Mouse (Mus musculus) forebrain, postnatal 0 days (tissue): ENCODE results near the gene Acsf3. TPM values are rescaled to one million over a fixed set of nuclear protein-coding genes. Genes with fewer than 3 reads are reported as not detected.

Source experiments
- ATAC-seq: fragments of 200-750 bp; cut with Nextera tagmentation; 2 replicates; pipeline ENCODE4 v1.8.0; 2017; ENCODE audit warnings: mild to moderate bottlenecking, moderate library complexity
- DNase-seq: peaks from one replicate; pipeline ENCODE4 v3.0.0-alpha.2; 2015
- H3K27ac ChIP-seq: fragments of 300-500 bp; sonication (generic); 2 replicates; pipeline ENCODE4 v1.5.1; 2014; ENCODE audit warnings: low read depth, mild to moderate bottlenecking, antibody characterized with exemption, low read length, moderate library complexity, mixed read lengths
- H3K27me3 ChIP-seq: fragments of 300-500 bp; sonication (generic); 2 replicates; pipeline ENCODE4 v1.6.1; 2014; ENCODE audit warnings: mild to moderate bottlenecking, low read length, mixed read lengths; ENCODE audit not compliant: insufficient read depth
- H3K36me3 ChIP-seq: fragments of 300-500 bp; sonication (generic); 2 replicates; pipeline ENCODE4 v1.6.1; 2014; ENCODE audit warnings: mild to moderate bottlenecking, moderate library complexity; ENCODE audit not compliant: insufficient read depth
- H3K4me1 ChIP-seq: fragments of 300-500 bp; sonication (generic); 2 replicates; pipeline ENCODE4 v1.6.1; 2014; ENCODE audit warnings: antibody characterized with exemption; ENCODE audit not compliant: insufficient read depth
- H3K4me2 ChIP-seq: fragments of 300-500 bp; sonication (generic); 2 replicates; pipeline ENCODE4 v1.6.1; 2014; ENCODE audit warnings: low read depth, mild to moderate bottlenecking, moderate library complexity
- H3K4me3 ChIP-seq: fragments of 300-500 bp; sonication (generic); 2 replicates; pipeline ENCODE4 v1.5.1; 2014; ENCODE audit warnings: low read depth, low read length, mixed read lengths
- H3K9ac ChIP-seq: fragments of 300-500 bp; sonication (generic); 2 replicates; pipeline ENCODE4 v1.6.1; 2014; ENCODE audit warnings: mild to moderate bottlenecking
- H3K9me3 ChIP-seq: fragments of 300-500 bp; sonication (generic); 2 replicates; pipeline ENCODE4 v1.6.1; 2016; ENCODE audit warnings: low read length
- CTCF ChIP-seq: sonication (generic); IDR thresholded peaks from 2 replicates; pipeline ENCODE4 v1.5.1; 2016; ENCODE audit warnings: antibody characterized with exemption, control low read depth, low read depth
- WGBS: fragments of 180-500 bp; shearing (Covaris S2); extraction: QIAGEN DNeasy Blood & Tissue Kit; methylation state at CpG from one replicate; pipeline ENCODE4 v1.1.7; 2014; 5-methylcytosine and 5-hydroxymethylcytosine counted together
- polyA plus RNA-seq: library from polyadenylated mRNA; unstranded; fragments of >200 nt; fragmentation: Nextera tagmentation; extraction: Ambion mirVana; gene quantifications from 2 replicates; pipeline ENCODE4 v1.2.1, GENCODE M21; 2015
- total RNA-seq: library from RNA; depleted of rRNA; stranded (reverse); fragments of >200 nt; gene quantifications from 2 replicates; pipeline ENCODE4 v1.2.3, GENCODE M21; 2014

Acsf3 gene
- total and polyA plus RNA-seq, 2 experiments from 2014 or later, result 16.9 to 25.6 TPM

DNA sequence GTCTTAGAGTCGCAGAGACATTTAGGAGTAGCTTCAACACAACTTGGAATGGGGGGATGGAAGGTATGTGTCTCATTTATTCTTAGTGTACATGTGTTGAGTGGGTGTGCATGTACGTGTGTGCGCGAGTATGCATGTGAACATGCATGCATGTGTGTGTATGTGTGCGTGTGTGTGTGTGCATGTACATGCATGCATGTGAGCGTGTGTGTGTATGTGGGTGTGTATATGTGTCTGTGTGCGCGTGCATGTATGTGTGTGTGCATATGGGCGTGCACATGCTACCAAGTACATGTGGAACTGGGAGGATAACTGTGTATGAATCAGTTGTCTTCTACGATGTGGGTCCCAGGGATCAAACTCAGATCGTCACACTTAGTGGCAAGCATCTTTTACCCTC is 38.7 kb upstream of the Acsf3 start:
- no peak overlapping the region for H3K9ac ChIP-seq
- no peak for ATAC-seq
- H3K4me2 ChIP-seq, result no peak overlapping the region
- no peak overlapping the region for H3K4me3 ChIP-seq
- DNase-seq, result no peak
- H3K27me3 ChIP-seq, result no peaks in the 10 kb centered on the region
- no peaks in the 10 kb centered on the region for H3K9me3 ChIP-seq
- WGBS, result 92% methylated on average over 11 of the region's 11 CpGs
- H3K27ac ChIP-seq, result no peak overlapping the region
- TF ChIP-seq CTCF, result no peak
- no peaks in the 10 kb centered on the region for H3K36me3 ChIP-seq
- peaks cover 20% of the 10 kb centered on the region for H3K4me1 ChIP-seq

DNA sequence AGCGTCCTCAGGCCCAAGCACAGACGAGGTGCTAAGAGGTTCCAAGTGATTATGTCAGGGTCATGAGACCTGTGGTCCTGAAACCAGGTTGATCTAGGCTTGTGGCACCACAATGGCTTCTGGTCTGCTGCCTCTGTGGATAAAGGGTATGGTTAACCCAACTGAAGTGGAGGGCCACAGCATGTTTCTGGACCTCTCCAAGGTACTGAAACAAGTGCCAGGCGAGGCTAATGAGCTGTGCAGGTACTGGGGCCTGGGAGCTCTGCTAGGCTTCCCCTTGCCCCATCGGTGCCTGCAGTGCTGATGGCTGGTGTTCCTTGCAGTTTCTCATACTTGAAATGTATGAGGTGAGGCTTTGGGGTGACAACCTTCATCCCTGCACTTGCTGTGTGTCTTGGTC is 38.2 kb upstream of the Acsf3 start:
- Histone ChIP-seq H3K27ac (no peak overlapping the region), H3K27me3 (no peaks in the 10 kb centered on the region), H3K4me1 (peaks cover 24% of the 10 kb centered on the region), H3K36me3 (no peaks in the 10 kb centered on the region), H3K4me2 (no peak overlapping the region), H3K9ac (no peak overlapping the region), H3K4me3 (no peak overlapping the region), H3K9me3 (no peaks in the 10 kb centered on the region)
- no peak for TF ChIP-seq CTCF
- WGBS, result 52% methylated on average over 4 of the region's 4 CpGs
- DNase-seq (no peak), ATAC-seq (no peak)

DNA sequence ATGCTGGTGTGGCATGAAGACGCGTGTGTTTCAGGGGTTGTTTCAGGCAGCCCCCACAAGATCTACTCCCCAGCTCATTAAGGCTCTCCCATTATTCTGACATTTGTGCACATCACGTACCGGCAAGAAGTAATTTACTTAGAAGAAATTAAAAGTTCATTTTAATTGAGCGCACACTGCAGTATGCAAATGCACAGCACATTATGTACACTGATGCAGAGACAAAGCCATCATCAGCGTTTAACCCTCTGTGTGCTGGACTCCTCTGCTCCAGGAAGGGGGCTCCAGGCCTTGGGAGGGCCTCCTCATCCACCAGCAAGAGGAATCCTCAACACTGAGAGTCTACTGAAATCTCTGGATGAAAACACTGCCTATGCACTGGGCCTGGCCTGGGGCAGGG is 37.4 kb upstream of the Acsf3 start:
- no peak for TF ChIP-seq CTCF
- 23% methylated on average over 6 of the region's 6 CpGs for WGBS
- ATAC-seq, result peak; percentile 53; the same call in 1 of the 2 replicates
- H3K4me3 ChIP-seq, result no peak overlapping the region
- H3K4me2 ChIP-seq, result no peak overlapping the region
- no peaks in the 10 kb centered on the region for H3K27me3 ChIP-seq
- peak overlapping the region; percentile 62 for H3K27ac ChIP-seq
- peak; percentile 47 for DNase-seq
- no peak overlapping the region for H3K9ac ChIP-seq
- peaks cover 32% of the 10 kb centered on the region for H3K4me1 ChIP-seq
- H3K9me3 ChIP-seq, result no peaks in the 10 kb centered on the region
- no peaks in the 10 kb centered on the region for H3K36me3 ChIP-seq

DNA sequence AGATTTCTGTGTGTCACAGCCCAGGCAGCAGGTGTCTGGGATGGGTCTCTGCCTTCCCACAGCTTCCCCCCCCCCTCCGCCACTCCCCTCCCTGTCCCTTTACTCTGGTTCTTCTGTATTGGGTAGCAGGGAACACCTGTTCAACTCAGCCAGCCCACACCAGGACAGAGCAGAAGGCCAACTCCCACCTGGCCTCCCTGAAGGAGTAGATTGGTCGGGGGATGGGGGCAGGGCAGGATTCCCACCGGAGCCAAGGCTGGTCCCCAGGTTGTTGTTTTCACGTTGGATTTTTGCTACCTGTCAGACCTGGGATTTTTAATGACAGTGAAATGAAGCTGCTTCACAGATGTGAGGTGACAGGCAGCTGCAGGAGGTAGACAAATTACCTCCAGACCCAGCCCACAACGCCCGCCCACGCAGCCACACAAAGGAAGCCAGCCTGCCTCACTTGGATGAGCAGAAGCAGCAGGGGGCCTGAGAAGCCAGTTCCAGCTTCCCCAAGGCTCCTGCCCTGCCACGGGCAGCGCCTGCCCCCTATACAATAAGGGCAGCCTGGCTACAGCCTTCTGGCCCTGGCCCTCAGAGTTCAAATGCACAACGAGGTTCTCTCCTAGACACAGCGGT is 36.1 kb upstream of the Acsf3 start:
- peaks cover 36% of the 10 kb centered on the region for H3K4me1 ChIP-seq
- no peaks in the 10 kb centered on the region for H3K9me3 ChIP-seq
- WGBS, result 23% methylated on average over 11 of the region's 11 CpGs
- no peak overlapping the region for H3K4me3 ChIP-seq
- H3K4me2 ChIP-seq, result no peak overlapping the region
- no peak for TF ChIP-seq CTCF
- H3K27ac ChIP-seq, result peak overlapping the region; percentile 30; the same call in 1 of the 2 replicates
- DNase-seq (peak; percentile 48), ATAC-seq (no peak; the same call in 1 of the 2 replicates)
- no peaks in the 10 kb centered on the region for H3K27me3 ChIP-seq
- H3K9ac ChIP-seq, result peak overlapping the region; percentile 18; the same call in 1 of the 2 replicates
- H3K36me3 ChIP-seq, result no peaks in the 10 kb centered on the region

DNA sequence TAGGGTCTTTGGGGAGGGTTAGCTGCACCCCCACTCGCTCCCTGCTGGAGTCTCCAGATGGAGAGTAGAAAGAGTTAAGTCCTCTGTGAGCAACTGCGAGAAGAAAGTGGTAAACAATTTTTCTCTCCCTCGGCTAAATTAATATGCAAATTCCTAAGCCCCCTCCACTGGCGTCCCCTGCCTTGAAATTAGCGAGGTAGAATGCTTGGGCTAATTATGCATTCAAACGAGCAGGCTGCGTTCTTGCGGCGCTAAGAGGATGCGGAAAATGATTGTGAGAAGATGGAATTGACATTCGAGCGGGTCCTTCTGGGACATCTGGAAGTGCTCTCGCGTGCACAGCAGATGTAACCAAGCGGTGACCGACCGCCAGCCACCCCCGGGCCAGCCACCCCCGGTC is 32.8 kb upstream of the Acsf3 start:
- peak overlapping the region; percentile 34 for H3K4me2 ChIP-seq
- H3K4me3 ChIP-seq, result no peak overlapping the region
- H3K27ac ChIP-seq, result peak overlapping the region; percentile 83
- TF ChIP-seq CTCF, result no peak
- H3K4me1 ChIP-seq, result peaks cover 56% of the 10 kb centered on the region
- H3K27me3 ChIP-seq, result no peaks in the 10 kb centered on the region
- DNase-seq, result peak; percentile 75
- no peaks in the 10 kb centered on the region for H3K9me3 ChIP-seq
- 5% methylated on average over 19 of the region's 19 CpGs for WGBS
- 0 out of 2 replicates have a peak overlapping the region, but pooled peaks have one; percentile 18 for H3K9ac ChIP-seq
- ATAC-seq, result peak; percentile 68
- no peaks in the 10 kb centered on the region for H3K36me3 ChIP-seq

DNA sequence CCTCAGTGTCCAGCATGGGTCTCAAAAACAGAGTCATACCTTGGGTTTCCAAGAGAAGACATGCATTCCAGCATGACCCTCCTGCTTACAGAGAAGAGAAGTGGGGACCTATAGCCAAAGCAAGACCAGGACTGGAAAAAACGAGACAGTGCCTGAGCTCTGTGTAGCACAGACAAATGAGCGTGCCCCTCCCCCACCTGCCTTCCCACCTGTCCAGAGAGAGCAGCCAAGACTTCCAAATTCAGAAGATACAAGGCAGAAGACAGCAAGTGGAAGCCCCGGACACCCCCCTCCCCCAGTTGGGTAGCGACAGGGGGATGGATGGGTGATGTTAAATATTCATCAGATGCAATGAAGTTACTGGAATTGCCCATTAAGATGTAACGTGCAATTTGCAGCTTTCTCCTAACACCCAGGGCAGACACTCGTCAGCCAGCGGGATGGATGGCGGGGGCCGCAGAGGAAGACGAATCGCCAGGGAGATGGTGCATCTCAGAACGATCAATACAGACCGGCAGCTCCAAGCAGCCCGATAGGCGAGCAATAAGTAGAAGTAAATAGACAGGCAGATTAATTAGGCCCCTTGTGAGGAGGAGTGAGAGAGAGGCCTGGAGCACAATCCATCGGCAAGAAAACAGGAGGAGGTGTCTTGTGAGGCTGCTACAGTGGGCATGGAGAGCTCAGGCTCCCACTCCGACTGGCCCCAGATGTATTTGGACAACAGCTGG is 30.1 kb upstream of the Acsf3 start:
- peaks cover 55% of the 10 kb centered on the region for H3K4me1 ChIP-seq
- WGBS, result 13% methylated on average over 17 of the region's 17 CpGs
- H3K27me3 ChIP-seq, result no peaks in the 10 kb centered on the region
- no peak for TF ChIP-seq CTCF
- peak overlapping the region; percentile 87 for H3K27ac ChIP-seq
- peak overlapping the region; percentile 33 for H3K9ac ChIP-seq
- no peak overlapping the region for H3K4me3 ChIP-seq
- peak overlapping the region; percentile 31 for H3K4me2 ChIP-seq
- DNase-seq (no peak), ATAC-seq (peak; percentile 14; the same call in 1 of the 2 replicates)
- H3K36me3 ChIP-seq, result no peaks in the 10 kb centered on the region
- H3K9me3 ChIP-seq, result no peaks in the 10 kb centered on the region

DNA sequence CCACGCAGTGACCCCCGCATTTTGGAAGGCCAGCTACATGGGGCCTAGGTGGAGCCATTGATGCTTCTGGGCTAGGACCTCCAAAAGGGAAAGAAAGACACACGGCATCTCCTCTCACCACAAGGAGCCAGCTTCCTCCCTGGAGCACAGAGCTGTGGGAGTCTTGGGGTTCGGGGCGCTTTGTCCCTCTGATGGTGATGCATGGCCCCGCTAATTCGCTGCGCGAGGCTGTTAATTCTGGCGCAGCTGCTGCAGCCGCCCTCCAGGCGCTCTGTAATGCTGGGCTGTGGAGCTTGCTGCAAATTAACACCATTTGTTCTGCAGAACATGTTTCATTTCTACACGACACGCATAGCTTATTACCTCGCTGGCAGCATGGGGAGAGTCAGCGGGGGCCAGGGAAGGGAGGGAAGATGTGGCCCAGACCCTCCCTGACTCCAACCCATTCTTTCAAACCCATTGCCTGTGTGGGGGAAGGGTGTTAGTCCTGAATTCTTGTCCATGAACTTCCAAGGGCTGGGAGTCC is 29.5 kb upstream of the Acsf3 start:
- no peaks in the 10 kb centered on the region for H3K36me3 ChIP-seq
- peak overlapping the region; percentile 33 for H3K9ac ChIP-seq
- H3K27ac ChIP-seq, result peak overlapping the region; percentile 87
- no peaks in the 10 kb centered on the region for H3K9me3 ChIP-seq
- WGBS, result 6% methylated on average over 16 of the region's 16 CpGs
- no peak for TF ChIP-seq CTCF
- peak; percentile 62 for ATAC-seq
- H3K4me3 ChIP-seq, result no peak overlapping the region
- H3K4me2 ChIP-seq, result peak overlapping the region; percentile 31
- DNase-seq, result peak; percentile 72
- peaks cover 59% of the 10 kb centered on the region for H3K4me1 ChIP-seq
- H3K27me3 ChIP-seq, result no peaks in the 10 kb centered on the region
